Mouse (Mus musculus) hematopoietic stem cell, adult 5-6 weeks (primary cell): ENCODE results near the gene Mtmr2. TPM values are rescaled to one million over a fixed set of nuclear protein-coding genes. Genes with fewer than 3 reads are reported as not detected.
A peak's percentile ranks its signal among the peaks of the same experiment; 100 is the strongest.
"Not testable (repeated sequence)": the region's sequence is repeated elsewhere in the genome, so short reads cannot be mapped to it uniquely, and the experiment has no call there.

Experiments
- ATAC-seq, 2 experiments: fragments of 125-278 bp in 1 of 2; replicated peaks in 1 of 2; 2 replicates each; pipeline ENCODE4 v1.8.0; 2016 to 2017; ENCODE audit warnings: inconsistent platforms in 2 of 2, mild to moderate bottlenecking in 2 of 2, moderate number of reproducible peaks in 2 of 2, low read depth in 1 of 2, moderate TSS enrichment in 1 of 2; ENCODE audit not compliant: low FRiP score in 2 of 2, poor library complexity in 2 of 2, severe bottlenecking in 2 of 2, insufficient read depth in 1 of 2, low TSS enrichment in 1 of 2
- total RNA-seq: library from RNA; stranded (forward); fragments of 172-1452, 232-1000 nt; gene quantifications from 2 replicates; pipeline ENCODE4 v1.2.3, GENCODE M21; 2017

Gene Mtmr2
- 75.2 and 95.7 TPM in 2 replicates for total RNA-seq

DNA sequence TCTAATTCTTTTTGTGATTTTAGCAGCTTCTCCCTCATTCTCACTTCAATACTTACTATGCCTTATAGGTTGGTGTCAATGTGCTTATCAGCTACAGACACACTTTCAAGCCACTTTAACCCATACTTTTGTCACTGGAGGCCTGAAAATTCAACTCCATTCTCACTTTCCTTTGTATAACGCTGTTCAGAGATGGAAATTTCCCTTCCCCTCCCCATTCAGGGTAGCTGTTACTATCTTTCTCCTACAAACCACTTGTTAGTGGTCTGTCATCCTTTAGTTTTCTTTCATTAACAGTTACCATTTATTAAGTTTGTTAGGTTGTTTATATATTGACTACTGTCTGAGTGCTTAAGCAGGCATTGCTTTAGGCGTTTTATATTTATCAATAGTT lies at the start of gene Mtmr2:
Mtmr2 (plus strand) TSS at position 7 of the 394 bp plus-strand sequence.
- ATAC-seq, result no peak

- no peak for ATAC-seq
These were observed 49.0 kb upstream of the Mtmr2 start for GRCm38 (mm10) chr9:13699061-13699780.

DNA sequence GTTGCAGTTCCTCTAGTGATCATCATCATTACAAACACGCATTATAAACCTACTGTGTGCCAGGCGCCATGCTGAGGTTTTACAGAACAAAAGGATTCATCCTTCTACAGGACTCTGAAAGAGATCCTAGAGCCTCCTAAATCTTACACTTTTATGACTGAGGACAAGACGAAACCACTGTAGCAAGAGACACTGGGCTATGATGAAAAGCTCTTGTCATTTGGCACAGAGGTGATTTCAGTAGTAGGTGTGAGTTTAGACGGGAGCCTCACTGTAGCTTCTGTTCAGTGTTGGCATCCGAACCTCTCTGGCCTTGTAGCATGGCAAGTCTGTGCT lies 48.5 kb upstream of the Mtmr2 start:
- ATAC-seq, result no peak

- no peak for ATAC-seq
These were observed 46.4 kb upstream of the Mtmr2 start for GRCm38 (mm10) chr9:13701773-13702172.

DNA sequence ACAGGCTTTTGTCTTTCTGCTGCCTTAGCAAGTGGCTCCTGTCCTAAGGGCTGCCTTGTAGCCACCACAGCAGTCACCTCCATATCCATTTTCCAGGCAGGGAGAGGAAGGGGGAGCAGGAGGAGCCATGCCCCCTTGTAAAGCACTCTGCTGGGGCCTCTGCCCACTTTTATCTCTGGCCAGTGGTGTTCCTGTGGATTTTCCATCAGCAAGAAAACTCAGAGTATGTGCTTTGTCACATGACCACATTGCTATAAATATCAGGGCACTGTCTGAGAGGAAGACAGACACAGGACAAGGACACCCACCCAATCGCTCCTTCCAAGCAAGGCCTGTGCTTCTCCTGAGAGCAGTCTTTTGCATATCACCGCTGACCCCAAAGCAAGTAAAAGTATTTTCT lies 45.1 kb upstream of the Mtmr2 start:
- no peak for ATAC-seq

DNA sequence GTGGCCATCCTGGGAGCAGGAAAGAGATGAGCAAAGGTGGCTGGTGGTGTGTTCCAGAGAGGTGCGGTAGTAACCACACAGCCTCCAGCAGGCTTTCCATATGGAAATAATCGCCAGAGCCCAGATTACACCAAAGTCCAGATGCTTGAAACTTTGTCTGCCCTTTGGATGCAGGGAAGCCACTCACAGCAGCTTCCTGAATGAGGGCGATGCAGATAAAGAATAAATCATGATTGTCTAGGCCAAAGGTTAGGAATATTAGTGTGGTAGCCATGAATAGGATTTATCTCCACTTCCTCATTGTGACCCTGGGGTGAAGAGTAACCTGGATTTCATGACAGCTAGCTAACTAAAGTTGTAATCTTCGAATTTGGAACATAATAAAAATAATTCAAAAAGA lies 43.3 kb upstream of the Mtmr2 start:
- no peak for ATAC-seq

GRCm38 (mm10) chr9:13707066-13707555 lies 41.1 kb upstream of the Mtmr2 start:
- ATAC-seq, result no peak

GRCm38 (mm10) chr9:13709436-13709835 lies 38.8 kb upstream of the Mtmr2 start:
- ATAC-seq, result no peak

GRCm38 (mm10) chr9:13715891-13716290 lies 32.3 kb upstream of the Mtmr2 start:
- not testable (repeated sequence) for ATAC-seq

- peak; percentile 96 for ATAC-seq
These were observed 31.7 kb upstream of the Mtmr2 start for GRCm38 (mm10) chr9:13716316-13717099.

DNA sequence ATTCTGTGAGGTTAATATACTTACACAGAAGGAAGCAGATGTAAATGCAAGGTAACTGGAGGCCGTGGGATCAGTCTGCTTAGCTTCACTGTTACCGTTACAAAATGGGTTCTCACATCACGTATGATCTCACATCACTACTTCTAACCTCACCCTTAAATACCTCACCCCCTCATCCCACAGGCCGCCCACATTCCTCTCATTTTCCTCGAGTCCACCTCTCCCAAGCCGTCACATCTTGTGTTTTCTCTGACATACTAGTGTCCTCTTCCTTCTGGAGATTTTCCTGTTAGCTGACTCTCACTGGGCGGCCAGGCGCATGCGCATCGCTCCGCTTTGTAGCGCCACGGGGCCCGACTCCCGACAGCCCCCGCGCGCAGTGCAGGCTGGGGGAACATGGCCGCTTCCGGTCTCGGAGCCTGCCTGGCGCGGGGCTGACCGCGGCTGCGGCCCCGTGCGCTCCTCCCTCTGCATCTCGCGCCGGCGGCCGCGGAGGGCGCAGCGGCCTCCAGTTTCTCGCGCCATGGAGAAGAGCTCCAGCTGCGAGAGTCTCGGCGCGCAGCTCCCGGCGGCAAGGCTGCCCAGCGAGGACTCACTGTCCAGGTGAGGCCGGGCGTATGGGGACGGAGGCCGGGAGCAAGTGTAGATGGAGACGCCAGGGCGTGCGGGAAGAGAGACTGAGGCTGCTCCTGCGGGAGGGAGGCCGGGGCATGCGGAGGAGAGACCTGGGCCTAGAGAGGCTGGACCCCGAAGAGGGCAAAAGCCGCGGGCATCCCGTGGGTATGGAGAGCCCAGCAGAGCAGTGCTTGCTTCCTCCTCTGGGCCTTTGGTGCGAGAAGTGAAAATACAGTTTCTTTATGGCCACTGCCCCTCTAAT lies 826 bp downstream of the Mtmr2 start:
- peak; percentile 94 to 95 for ATAC-seq

- no peak for ATAC-seq
These were observed 1.4 kb downstream of the Mtmr2 start for GRCm38 (mm10) chr9:13749675-13749998.

GRCm38 (mm10) chr9:13752543-13752942 lies 4.3 kb downstream of the Mtmr2 start:
- no peak for ATAC-seq

- no peak for ATAC-seq
These were observed 12.2 kb downstream of the Mtmr2 start for GRCm38 (mm10) chr9:13760430-13760829.

- ATAC-seq, result no peak
These were observed 17.4 kb downstream of the Mtmr2 start for GRCm38 (mm10) chr9:13765624-13766023.

- ATAC-seq, result no peak
These were observed 18.4 kb downstream of the Mtmr2 start for GRCm38 (mm10) chr9:13766570-13766969.

GRCm38 (mm10) chr9:13774732-13775131 lies 26.5 kb downstream of the Mtmr2 start:
- peak in 1 of 2 experiments; percentile 42; a peak in 1 of 4 replicates for ATAC-seq

DNA sequence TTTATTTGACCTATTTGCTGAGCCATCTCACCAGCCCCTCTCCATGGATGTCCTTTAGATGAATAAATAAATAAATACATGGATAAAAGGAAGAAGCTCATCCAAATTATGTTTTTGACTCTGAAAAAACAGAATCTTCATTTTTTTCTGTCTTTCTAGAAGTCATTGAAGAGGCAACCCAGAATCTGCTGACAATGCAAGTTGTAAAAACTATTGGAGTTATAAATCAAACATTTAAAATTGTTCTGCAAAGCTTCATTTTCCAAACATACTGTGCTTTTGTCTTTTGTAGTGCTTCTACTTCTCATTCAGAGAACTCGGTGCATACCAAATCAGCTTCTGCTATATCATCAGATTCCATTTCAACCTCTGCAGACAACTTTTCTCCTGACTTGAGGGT lies 33.8 kb downstream of the Mtmr2 start:
- ATAC-seq, result no peak
